Mouse (Mus musculus) activated CD4-positive, CD25-positive, alpha-beta regulatory T cell (primary cell): ENCODE results near the gene Gm2431. TPM values are rescaled to one million over a fixed set of nuclear protein-coding genes. Genes with fewer than 3 reads are reported as not detected.

Experiments
- polyA plus RNA-seq, 2 experiments: library from polyadenylated mRNA; unstranded; fragments of 100-300 nt; shearing (Covaris generic); gene quantifications; one replicate each; pipeline ENCODE4 v1.2.1; 2017

Gene Gm2431
- polyA plus RNA-seq, result not detected

DNA sequence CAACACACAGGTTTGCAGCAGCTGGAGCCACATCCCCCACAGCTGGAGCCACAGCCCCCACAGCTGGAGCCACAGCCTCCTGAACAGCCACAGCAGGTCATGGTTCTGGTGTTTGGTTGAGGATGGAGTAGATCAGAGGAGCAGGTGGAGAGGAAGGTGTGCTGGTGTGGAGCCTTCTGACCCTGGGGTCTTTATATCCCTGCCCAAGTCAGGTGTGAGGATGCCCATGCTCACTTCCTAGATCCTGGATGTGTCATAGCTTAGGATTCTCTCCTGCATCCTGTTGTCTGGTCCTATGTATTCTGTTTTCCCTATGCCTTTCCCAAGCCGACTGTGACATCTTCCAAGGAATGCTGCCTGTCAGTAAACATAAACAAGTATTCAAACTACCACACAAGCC is at the start of gene Gm2431:
Gm2431 (minus strand) TSS at position 101 of the 400 bp plus-strand sequence.

DNA sequence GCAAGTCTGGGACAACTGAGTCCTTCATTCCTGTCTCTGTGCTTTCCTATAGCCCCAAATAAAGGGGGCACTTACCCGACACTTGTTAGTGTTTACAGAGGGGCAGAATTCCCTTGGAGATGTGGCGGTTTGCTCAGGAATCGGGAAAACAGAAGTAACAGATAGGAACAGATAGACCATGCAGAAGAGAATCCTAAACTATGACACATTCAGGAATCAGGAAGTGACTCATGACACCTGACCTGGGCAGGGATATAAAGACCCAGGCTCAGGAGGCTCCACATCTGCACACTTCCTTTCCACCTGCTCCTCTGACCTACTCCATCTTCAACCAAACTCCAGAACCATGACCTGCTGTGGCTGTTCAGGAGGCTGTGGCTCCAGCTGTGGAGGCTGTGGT is 45.1 kb upstream of the Gm2431 start, which contains the start of gene Krtap5-4:
Krtap5-4 (plus strand) TSS at position 301 of the 400 bp plus-strand sequence.

DNA sequence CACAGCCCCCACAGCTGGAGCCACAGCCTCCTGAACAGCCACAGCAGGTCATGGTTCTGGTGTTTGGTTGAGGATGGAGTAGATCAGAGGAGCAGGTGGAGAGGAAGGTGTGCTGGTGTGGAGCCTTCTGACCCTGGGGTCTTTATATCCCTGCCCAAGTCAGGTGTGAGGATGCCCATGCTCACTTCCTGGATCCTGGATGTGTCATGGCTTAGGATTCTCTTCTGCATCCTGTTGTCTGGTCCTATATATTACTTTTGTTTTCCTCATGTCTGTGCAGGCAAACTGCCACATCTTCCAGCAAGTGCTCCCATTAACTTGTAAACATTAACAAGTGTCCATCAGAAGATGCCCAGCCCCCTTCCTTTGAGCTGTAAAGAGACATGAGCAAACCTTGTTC is 38.9 kb upstream of the Gm2431 start, which contains the start of gene Krtap5-1:
Krtap5-1 (minus strand) TSS at position 101 of the 400 bp plus-strand sequence.

DNA sequence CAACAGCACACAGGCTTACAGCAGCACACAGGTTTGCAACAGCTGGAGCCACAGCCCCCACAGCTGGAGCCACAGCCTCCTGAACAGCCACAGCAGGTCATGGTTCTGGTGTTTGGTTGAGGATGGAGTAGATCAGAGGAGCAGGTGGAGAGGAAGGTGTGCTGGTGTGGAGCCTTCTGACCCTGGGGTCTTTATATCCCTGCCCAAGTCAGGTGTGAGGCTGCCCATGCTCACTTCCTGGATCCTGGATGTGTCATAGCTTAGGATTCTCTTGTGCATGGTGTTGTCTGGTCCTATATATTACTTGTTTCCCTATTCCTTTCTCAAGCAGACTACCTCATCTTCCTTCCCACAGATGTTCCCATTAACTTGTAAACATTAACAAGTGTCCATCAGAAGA is 16.1 kb upstream of the Gm2431 start, which contains the start of gene Gm4559:
Gm4559 (minus strand) TSS at position 101 of the 400 bp plus-strand sequence.

DNA sequence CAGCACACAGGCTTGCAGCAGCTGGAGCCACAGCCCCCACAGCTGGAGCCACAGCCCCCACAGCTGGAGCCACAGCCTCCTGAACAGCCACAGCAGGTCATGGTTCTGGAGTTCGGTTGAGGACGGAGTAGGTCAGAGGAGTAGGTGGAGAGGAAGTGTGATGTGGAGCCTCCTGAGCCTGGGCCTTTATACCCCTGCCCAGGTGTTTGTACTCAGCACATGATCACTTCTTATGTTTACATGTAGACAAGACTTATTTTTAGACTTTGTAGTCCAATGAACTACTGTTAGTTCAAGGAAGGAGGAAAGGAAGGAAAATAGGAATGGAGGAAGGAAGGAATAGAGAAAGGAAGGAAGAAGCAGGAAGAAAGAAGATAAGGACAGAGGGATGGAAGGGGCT is 17.2 kb downstream of the Gm2431 start, which contains the start of gene Gm40460:
Gm40460 (minus strand) TSS at position 101 of the 400 bp plus-strand sequence.

DNA sequence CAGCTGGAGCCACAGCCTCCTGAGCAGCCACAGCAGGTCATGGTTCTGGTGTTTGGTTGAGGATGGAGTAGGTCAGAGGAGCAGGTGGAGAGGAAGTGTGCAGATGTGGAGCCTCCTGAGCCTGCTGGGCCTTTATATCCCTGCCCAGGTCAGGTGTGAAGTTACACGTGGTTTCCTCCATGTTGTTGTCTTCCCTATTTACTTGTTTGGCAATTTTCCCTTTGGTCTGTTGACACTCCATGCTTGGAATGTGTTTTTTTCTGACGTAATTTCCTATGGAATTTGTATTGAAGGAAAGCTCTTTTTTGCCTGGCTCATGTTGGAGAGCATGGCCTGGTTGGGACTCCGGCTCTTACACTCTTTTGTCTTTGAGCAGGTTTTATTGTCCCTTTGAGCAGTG is 28.3 kb downstream of the Gm2431 start, which contains the start of gene Krtap5-5:
Krtap5-5 (minus strand) TSS at position 101 of the 400 bp plus-strand sequence.

DNA sequence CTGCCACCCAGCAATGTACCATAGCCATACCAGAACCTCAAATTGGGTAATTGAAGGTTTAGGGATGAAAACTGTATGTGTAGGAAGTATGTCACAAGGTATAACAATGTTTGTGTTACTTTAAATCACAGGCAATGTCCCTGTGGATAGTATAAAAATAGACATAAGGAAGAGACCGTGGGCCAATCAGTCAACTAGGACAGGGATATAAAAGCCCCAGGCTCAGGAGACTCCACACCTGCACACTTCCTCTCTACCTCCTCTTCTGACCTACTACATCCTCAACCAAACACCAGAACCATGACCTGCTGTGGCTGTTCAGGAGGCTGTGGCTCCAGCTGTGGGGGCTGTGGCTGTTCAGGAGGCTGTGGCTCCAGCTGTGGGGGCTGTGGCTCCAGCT is 46.6 kb downstream of the Gm2431 start, which contains the start of gene Gm7579:
Gm7579 (plus strand) TSS at position 301 of the 400 bp plus-strand sequence.

Other genes with a start within 250 kb of the Gm2431 start
- gene Mob2, start 197.3 kb downstream of the Gm2431 start, polyA plus RNA-seq, result 10 to 100 TPM; 67.3 to 91.7 TPM
- under 1 TPM in 1 of 2 experiments, not detected in 1; 0.13 TPM for gene Dusp8, start 162.5 kb downstream of the Gm2431 start, polyA plus RNA-seq
- not detected for gene Gm45618, start 137.6 kb downstream of the Gm2431 start, polyA plus RNA-seq
- gene Gm39115, start 122.3 kb downstream of the Gm2431 start, polyA plus RNA-seq, result not detected
- gene Gm45337, start 113.7 kb downstream of the Gm2431 start, polyA plus RNA-seq, result not detected
- gene Gm29735, start 101.2 kb downstream of the Gm2431 start, polyA plus RNA-seq, result not detected
- gene Gm4553, start 92.6 kb downstream of the Gm2431 start, polyA plus RNA-seq, result under 1 TPM in 1 of 2 experiments, not detected in 1; 0.75 TPM
- gene Krtap5-2, start 82.3 kb downstream of the Gm2431 start, polyA plus RNA-seq, result under 1 TPM in 1 of 2 experiments, not detected in 1; 0.20 TPM
- not detected for gene Gm10153, start 68.0 kb downstream of the Gm2431 start, polyA plus RNA-seq
- not detected for gene Krtap5-3, start 57.0 kb downstream of the Gm2431 start, polyA plus RNA-seq
- not detected for gene Gm7579, start 46.5 kb downstream of the Gm2431 start, polyA plus RNA-seq
- gene Krtap5-5, start 28.4 kb downstream of the Gm2431 start, polyA plus RNA-seq, result not detected
- not detected for gene Gm40460, start 17.3 kb downstream of the Gm2431 start, polyA plus RNA-seq
- not detected for gene Gm4559, start 16.0 kb upstream of the Gm2431 start, polyA plus RNA-seq
- not detected for gene Krtap5-1, start 38.8 kb upstream of the Gm2431 start, polyA plus RNA-seq
- not detected for gene Krtap5-4, start 45.2 kb upstream of the Gm2431 start, polyA plus RNA-seq
- 10 to 100 TPM in 1 of 2 experiments, 1 to 10 TPM in 1; 6.1 to 10.4 TPM for gene Ifitm10, start 115.4 kb upstream of the Gm2431 start, polyA plus RNA-seq
- under 1 TPM; 0.74 to 0.75 TPM for gene Gm49369, start 124.3 kb upstream of the Gm2431 start, polyA plus RNA-seq
- 100 to 1,000 TPM; 374 to 473 TPM for gene Ctsd, start 129.7 kb upstream of the Gm2431 start, polyA plus RNA-seq
- gene Syt8, start 176.5 kb upstream of the Gm2431 start, polyA plus RNA-seq, result under 1 TPM in 1 of 2 experiments, not detected in 1; 0.68 TPM
- under 1 TPM in 1 of 2 experiments, not detected in 1; 0.51 TPM for gene Tnni2, start 183.5 kb upstream of the Gm2431 start, polyA plus RNA-seq
- gene Lsp1, start 202.5 kb upstream of the Gm2431 start, polyA plus RNA-seq, result 1,000 to 10,000 TPM; 1,045 to 1,500 TPM
- 1 to 10 TPM; 2.6 to 3.5 TPM for gene Tnnt3, start 240.5 kb upstream of the Gm2431 start, polyA plus RNA-seq